Mouse (Mus musculus): Measurements from ENCODE around the gene Slc16a11.

The Slc16a11 gene

GRCm38 (mm10) chr11:70200036-70200608, 12.4 kb upstream of the Slc16a11 start:
- DNase-seq (ENCODE audit: low spot score), result no peak

- DNase-seq (ENCODE audit: low spot score), result peak; percentile 68
Measured at GRCm38 (mm10) chr11:70201691-70202090, 10.9 kb upstream of the Slc16a11 start.

GRCm38 (mm10) chr11:70206801-70207200, 5.8 kb upstream of the Slc16a11 start:
- DNase-seq (ENCODE audit: low spot score), result no peak

GRCm38 (mm10) chr11:70207283-70207682, 5.3 kb upstream of the Slc16a11 start:
- no peak for DNase-seq (ENCODE audit: low spot score)

- no peak for DNase-seq (ENCODE audit: low spot score)
Measured at GRCm38 (mm10) chr11:70208778-70209388, 3.7 kb upstream of the Slc16a11 start.

- no peak for DNase-seq (ENCODE audit: low spot score)
Measured at GRCm38 (mm10) chr11:70210681-70211080, 1.9 kb upstream of the Slc16a11 start.

GRCm38 (mm10) chr11:70211972-70212371, 580 bp upstream of the Slc16a11 start:
- no peak for DNase-seq (ENCODE audit: low spot score)

- no peak for DNase-seq (ENCODE audit: low spot score)
Measured at GRCm38 (mm10) chr11:70212896-70213295, 344 bp downstream of the Slc16a11 start.

GRCm38 (mm10) chr11:70213736-70214135, 1.2 kb downstream of the Slc16a11 start:
- DNase-seq (ENCODE audit: low spot score), result no peak

- DNase-seq (ENCODE audit: low spot score), result no peak
Measured at GRCm38 (mm10) chr11:70214191-70214855, 1.8 kb downstream of the Slc16a11 start.

- DNase-seq (ENCODE audit: low spot score), result no peak
Measured at GRCm38 (mm10) chr11:70214856-70215209, 2.3 kb downstream of the Slc16a11 start.

GRCm38 (mm10) chr11:70215301-70215700, 2.7 kb downstream of the Slc16a11 start:
- DNase-seq (ENCODE audit: low spot score), result no peak

GRCm38 (mm10) chr11:70216103-70216502, 3.6 kb downstream of the Slc16a11 start:
- no peak for DNase-seq (ENCODE audit: low spot score)

- no peak for DNase-seq (ENCODE audit: low spot score)
Measured at GRCm38 (mm10) chr11:70218039-70218438, 5.5 kb downstream of the Slc16a11 start.

GRCm38 (mm10) chr11:70218741-70219470, 6.4 kb downstream of the Slc16a11 start:
- DNase-seq (ENCODE audit: low spot score), result no peak

- no peak for DNase-seq (ENCODE audit: low spot score)
Measured at GRCm38 (mm10) chr11:70219873-70220272, 7.3 kb downstream of the Slc16a11 start.

- DNase-seq (ENCODE audit: low spot score), result no peak
Measured at GRCm38 (mm10) chr11:70220323-70220722, 7.8 kb downstream of the Slc16a11 start.

GRCm38 (mm10) chr11:70220731-70221602, 8.4 kb downstream of the Slc16a11 start, which contains the start of gene Slc16a13:
TSS of gene Slc16a13 (minus strand) at chr11:70221064.
- peak; percentile 95 for DNase-seq (ENCODE audit: low spot score)

- DNase-seq (ENCODE audit: low spot score), result peak; percentile 76
Measured at GRCm38 (mm10) chr11:70221603-70222500, 9.3 kb downstream of the Slc16a11 start.

- DNase-seq (ENCODE audit: low spot score), result no peak
Measured at GRCm38 (mm10) chr11:70223724-70224123, 11.2 kb downstream of the Slc16a11 start.
